In the genomic region with DNA sequence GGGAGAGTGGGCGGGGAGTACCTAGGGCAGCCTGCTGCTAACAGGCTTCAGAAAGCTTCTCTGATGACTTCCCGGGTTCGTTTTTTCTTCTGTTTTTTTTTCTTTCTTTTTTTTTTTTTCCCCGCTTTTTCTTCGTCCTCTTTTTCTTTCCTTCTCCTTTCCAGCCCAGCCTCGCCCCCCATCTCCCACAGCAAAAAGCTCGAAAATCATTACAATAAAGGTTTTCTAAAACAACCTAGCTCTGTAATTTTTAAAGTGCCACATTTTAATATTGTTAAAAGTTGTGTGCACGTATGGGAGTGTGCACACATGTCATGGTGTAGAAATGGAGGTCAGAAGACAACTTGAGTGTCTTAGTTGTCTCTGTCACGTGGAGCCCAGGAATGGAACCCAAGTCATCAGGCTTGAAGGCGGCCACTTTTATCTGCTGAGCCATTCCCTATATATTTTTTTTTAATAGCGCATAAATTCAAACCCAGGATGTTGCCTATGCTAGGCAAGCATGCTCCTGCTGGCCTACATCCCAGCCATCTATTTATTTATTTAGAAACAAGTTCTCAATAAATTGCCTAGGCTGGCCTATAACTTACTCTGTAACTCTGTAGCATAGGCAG, we compare ENCODE assay signal across 9 mouse cellular contexts. TPM values are rescaled to one million over a fixed set of nuclear protein-coding genes. Genes with fewer than 3 reads are reported as not detected.
DNase-seq lines count a peak whose midpoint lies in the region; ATAC-seq lines count a peak whose summit lies in the region.
"Had no signal": no experiment of that assay in that cellular context is flagged by ENCODE, and none has a peak within 500 bp of the region (broad histone marks: within the 10 kb centered on the region; RNA-seq: fewer than 3 reads in every experiment).

No protein-coding gene starts in this region.

- no peaks in the 10 kb centered on the region for H3K9me3 ChIP-seq in megakaryocyte, embryonic 14.5 days
- H3K9me3 ChIP-seq in limb, embryonic 13.5 days = no peaks in the 10 kb centered on the region
- H3K9me3 ChIP-seq in stomach, embryonic 14.5 days (ENCODE audit: control insufficient read depth, low read depth, low read length) = no peaks in the 10 kb centered on the region

- peak; percentile 22 for DNase-seq in cerebellum, adult 8-10 months
- DNase-seq in cerebellum, adult 11-12 months = no peak
- DNase-seq in ovary, postnatal 36 days (ENCODE audit: low spot score) = no peak

- H3K27ac ChIP-seq in limb, embryonic 13.5 days = no peak overlapping the region
- no peak overlapping the region for H3K27ac ChIP-seq in stomach, embryonic 14.5 days (ENCODE audit: low read length)

- peaks cover 7% of the 10 kb centered on the region for H3K27me3 ChIP-seq in megakaryocyte, embryonic 14.5 days (replicated peaks)
- no peaks in the 10 kb centered on the region for H3K27me3 ChIP-seq in limb, embryonic 13.5 days
- H3K27me3 ChIP-seq in stomach, embryonic 14.5 days (ENCODE audit: control insufficient read depth, insufficient read depth, low read length) = no peaks in the 10 kb centered on the region

- H3K4me2 ChIP-seq in limb, embryonic 13.5 days (replicated peaks) = peak overlapping the region; percentile 85
- H3K4me2 ChIP-seq in stomach, embryonic 14.5 days (replicated peaks; ENCODE audit: low read depth, low read length) = peak overlapping the region; percentile 37; the same call in 1 of the 2 replicates

- H3K9ac ChIP-seq in limb, embryonic 13.5 days = peak overlapping the region; percentile 45; the same call in 1 of the 2 replicates
- no peak overlapping the region for H3K9ac ChIP-seq in stomach, embryonic 14.5 days (replicated peaks; ENCODE audit: low read depth, low read length)

- H3K4me1 ChIP-seq in megakaryocyte, embryonic 14.5 days = peaks cover 33% of the 10 kb centered on the region
- H3K4me1 ChIP-seq in limb, embryonic 13.5 days = peaks cover 11% of the 10 kb centered on the region
- peaks cover 10% of the 10 kb centered on the region for H3K4me1 ChIP-seq in stomach, embryonic 14.5 days (ENCODE audit: control insufficient read depth, insufficient read depth, low read length)

- WGBS in limb, embryonic 13.5 days = 18% methylated on average over 11 of the region's 11 CpGs
- WGBS in stomach, embryonic 14.5 days = 21% methylated on average over 11 of the region's 11 CpGs

- no peak for ATAC-seq in megakaryocyte, adult 5-6 weeks (ENCODE audit: poor library complexity, severe bottlenecking)
- no peak for ATAC-seq in limb, embryonic 13.5 days (ENCODE audit: low FRiP score, low read depth)
- ATAC-seq in stomach, embryonic 14.5 days (ENCODE audit: insufficient number of reproducible peaks, insufficient read depth, low FRiP score, low read depth) = no peak
- no peak for ATAC-seq in CD4-positive, CD25-positive, alpha-beta regulatory T cell, adult 4 months

- peaks cover 18% of the 10 kb centered on the region for H3K36me3 ChIP-seq in megakaryocyte, embryonic 14.5 days (replicated peaks; ENCODE audit: low read length)
- H3K36me3 ChIP-seq in limb, embryonic 13.5 days = peaks cover 7% of the 10 kb centered on the region
- H3K36me3 ChIP-seq in stomach, embryonic 14.5 days (ENCODE audit: control insufficient read depth, insufficient read depth, low read length) = no peaks in the 10 kb centered on the region; the same call in 1 of the 2 replicates

- H3K4me3 ChIP-seq in megakaryocyte, embryonic 14.5 days (replicated peaks) = peak overlapping the region; percentile 99
- H3K4me3 ChIP-seq in limb, embryonic 13.5 days = peak overlapping the region; percentile 74
- peak overlapping the region; percentile 78 for H3K4me3 ChIP-seq in stomach, embryonic 14.5 days (ENCODE audit: low read depth, low read length)

RNA-seq across cellular contexts. Expression of a gene that starts 0.4 kb away (rescaled TPM):
- 10.7 and 17.7 TPM in 2 replicates for polyA plus RNA-seq in megakaryocyte, embryonic 14.5 days (2012; ENCODE audit: insufficient read depth, low replicate concordance)
- 58.3 and 68.3 TPM in 2 replicates for total RNA-seq in megakaryocyte, adult 5-6 weeks (2015)
- total RNA-seq in megakaryocyte, adult 5-6 weeks (2017) = 38.9 and 43.2 TPM in 2 replicates
- polyA plus RNA-seq in limb, embryonic 13.5 days (2015; fragmentation: Nextera tagmentation; extraction: Ambion mirVana) = 156 and 174 TPM in 2 replicates
- polyA plus RNA-seq in stomach, embryonic 14.5 days (2014; fragmentation: Nextera tagmentation; extraction: Ambion mirVana) = 169 and 175 TPM in 2 replicates
- polyA plus RNA-seq in CD4-positive, CD25-positive, alpha-beta regulatory T cell, adult 4 months (2017; shearing (Covaris generic)) = 100 to 1,000 TPM; 127 to 147 TPM

RNA-seq across cellular contexts. Expression of a gene that starts 29.8 kb away (rescaled TPM):
- not detected in 2 replicates for polyA plus RNA-seq in megakaryocyte, embryonic 14.5 days (2012; ENCODE audit: insufficient read depth, low replicate concordance)
- not detected in 2 replicates for total RNA-seq in megakaryocyte, adult 5-6 weeks (2015)
- not detected in 2 replicates for total RNA-seq in megakaryocyte, adult 5-6 weeks (2017)
- polyA plus RNA-seq in limb, embryonic 13.5 days (2015; fragmentation: Nextera tagmentation; extraction: Ambion mirVana) = 572 and 589 TPM in 2 replicates
- polyA plus RNA-seq in stomach, embryonic 14.5 days (2014; fragmentation: Nextera tagmentation; extraction: Ambion mirVana) = 99.4 and 126 TPM in 2 replicates
- polyA plus RNA-seq in CD4-positive, CD25-positive, alpha-beta regulatory T cell, adult 4 months (2017; shearing (Covaris generic)) = not detected
- total RNA-seq: common myeloid progenitor, adult 5-6 weeks had no signal

RNA-seq across cellular contexts. Expression of a gene that starts 36.1 kb away (rescaled TPM):
- polyA plus RNA-seq in megakaryocyte, embryonic 14.5 days (2012; ENCODE audit: insufficient read depth, low replicate concordance) = 0.46 TPM in 1 of 2 replicates, not detected in the other
- 0.84 and 1.6 TPM in 2 replicates for total RNA-seq in megakaryocyte, adult 5-6 weeks (2015)
- total RNA-seq in megakaryocyte, adult 5-6 weeks (2017) = 0.62 and 3.7 TPM in 2 replicates
- polyA plus RNA-seq in limb, embryonic 13.5 days (2015; fragmentation: Nextera tagmentation; extraction: Ambion mirVana) = 8.9 and 11.5 TPM in 2 replicates
- 4.7 and 6.2 TPM in 2 replicates for polyA plus RNA-seq in stomach, embryonic 14.5 days (2014; fragmentation: Nextera tagmentation; extraction: Ambion mirVana)
- polyA plus RNA-seq in CD4-positive, CD25-positive, alpha-beta regulatory T cell, adult 4 months (2017; shearing (Covaris generic)) = 1 to 10 TPM; 2.9 to 4.0 TPM

Comparison
In these comparisons a context has a peak if more than half of its experiments do, and no peak if none do; other contexts are left out.
1. RNA of a gene that starts 29.8 kb away (polyA plus RNA-seq): 572 to 589 TPM in limb, embryonic 13.5 days and 99.4 to 126 TPM in stomach, embryonic 14.5 days; not detected in CD4-positive, CD25-positive, alpha-beta regulatory T cell, adult 4 months and not detected in megakaryocyte, embryonic 14.5 days; every median in the first group is over 10 times any median in the second.
2. Peak in every context shown above with its lines, with median percentiles within 50 percentile points of each other: H3K4me3 ChIP-seq.